Mouse (Mus musculus) lung, adult 2 months (tissue): ENCODE data around the gene Ccdc88a.

Experiments
- CTCF ChIP-seq: fragments of 200-500 bp; IDR thresholded peaks from 2 replicates; pipeline ENCODE4 v1.5.1; 2011; ENCODE audit warnings: mild to moderate bottlenecking, low read length, control low read depth; ENCODE audit not compliant: insufficient read depth
- POLR2A ChIP-seq: fragments of 200-500 bp; IDR thresholded peaks from 2 replicates; pipeline ENCODE4 v1.6.1; 2011; ENCODE audit warnings: low read depth, mild to moderate bottlenecking, control low read depth, low read length, borderline replicate concordance; ENCODE audit errors: extremely low read depth

GRCm38 (mm10) chr11:29431011-29431410 is 57.6 kb downstream of the Ccdc88a start:
- TF ChIP-seq POLR2A (no peak), CTCF (no peak)
